Mouse (Mus musculus): ENCODE results near the gene Rbpjl. TPM values are rescaled to one million over a fixed set of nuclear protein-coding genes. Genes with fewer than 3 reads are reported as not detected.

Rbpjl gene
- total and polyA plus RNA-seq, 2 experiments: 0.18 TPM; not detected in 1

- Histone ChIP-seq H3K4me1 (ENCODE audit: control insufficient read depth, insufficient read depth, low read length) (peaks cover 10% of the 10 kb centered on the region; the same call in 1 of the 2 replicates), H3K4me3 (ENCODE audit: insufficient read depth, low read depth, low read length) (no peak overlapping the region), H3K36me3 (ENCODE audit: control insufficient read depth, insufficient read depth, low read length) (no peaks in the 10 kb centered on the region), H3K79me2 (ENCODE audit: control insufficient read depth, insufficient read depth, low read length) (peaks cover 3% of the 10 kb centered on the region; the same call in 1 of the 2 replicates), H3K9ac (ENCODE audit: low read depth, low read length) (no peak overlapping the region), H3K27ac (replicated peaks; ENCODE audit: insufficient read depth, low read depth, low read length) (no peak overlapping the region), H3K27me3 (ENCODE audit: control insufficient read depth, insufficient read depth, low read length) (no peaks in the 10 kb centered on the region)
- WGBS: 39% methylated on average over 13 of the region's 13 CpGs
- no peak for TF ChIP-seq CTCF (IDR thresholded peaks at IDR 0.05; ENCODE audit: low read depth, low read length)
- no peak for TF ChIP-seq POLR2A (IDR thresholded peaks at IDR 0.05; ENCODE audit: extremely low read depth, insufficient read depth, low read length)
- peak; percentile 4 for DNase-seq (ENCODE audit: extremely low read depth, low read depth, low spot score)
These were observed 41.8 kb upstream of the Rbpjl start for GRCm38 (mm10) chr2:164360974-164361657.

GRCm38 (mm10) chr2:164366947-164367346 lies 36.0 kb upstream of the Rbpjl start:
- no peak overlapping the region for H3K9ac ChIP-seq (ENCODE audit: low read depth, low read length)
- no peaks in the 10 kb centered on the region; the same call in 1 of the 2 replicates for H3K27me3 ChIP-seq (ENCODE audit: control insufficient read depth, insufficient read depth, low read length)
- TF ChIP-seq POLR2A (IDR thresholded peaks at IDR 0.05; ENCODE audit: extremely low read depth, insufficient read depth, low read length): no peak
- no peak for TF ChIP-seq CTCF (IDR thresholded peaks at IDR 0.05; ENCODE audit: low read depth, low read length)
- WGBS: 77% methylated on average over 3 of the region's 3 CpGs
- H3K36me3 ChIP-seq (ENCODE audit: control insufficient read depth, insufficient read depth, low read length): no peaks in the 10 kb centered on the region
- no peak overlapping the region for H3K27ac ChIP-seq (replicated peaks; ENCODE audit: insufficient read depth, low read depth, low read length)
- H3K4me3 ChIP-seq (ENCODE audit: insufficient read depth, low read depth, low read length): no peak overlapping the region
- no peak for DNase-seq (ENCODE audit: extremely low read depth, low read depth, low spot score)
- no peaks in the 10 kb centered on the region for H3K4me1 ChIP-seq (ENCODE audit: control insufficient read depth, insufficient read depth, low read length)
- peaks cover 3% of the 10 kb centered on the region; the same call in 1 of the 2 replicates for H3K79me2 ChIP-seq (ENCODE audit: control insufficient read depth, insufficient read depth, low read length)

GRCm38 (mm10) chr2:164368620-164369105 lies 34.3 kb upstream of the Rbpjl start:
- H3K27ac ChIP-seq (replicated peaks; ENCODE audit: insufficient read depth, low read depth, low read length): no peak overlapping the region
- no peaks in the 10 kb centered on the region for H3K36me3 ChIP-seq (ENCODE audit: control insufficient read depth, insufficient read depth, low read length)
- peaks cover 3% of the 10 kb centered on the region; the same call in 1 of the 2 replicates for H3K79me2 ChIP-seq (ENCODE audit: control insufficient read depth, insufficient read depth, low read length)
- no peak for TF ChIP-seq POLR2A (IDR thresholded peaks at IDR 0.05; ENCODE audit: extremely low read depth, insufficient read depth, low read length)
- TF ChIP-seq CTCF (IDR thresholded peaks at IDR 0.05; ENCODE audit: low read depth, low read length): no peak
- H3K27me3 ChIP-seq (ENCODE audit: control insufficient read depth, insufficient read depth, low read length): no peaks in the 10 kb centered on the region; the same call in 1 of the 2 replicates
- 57% methylated on average over 6 of the region's 6 CpGs for WGBS
- H3K9ac ChIP-seq (ENCODE audit: low read depth, low read length): no peak overlapping the region
- H3K4me1 ChIP-seq (ENCODE audit: control insufficient read depth, insufficient read depth, low read length): no peaks in the 10 kb centered on the region
- no peak overlapping the region for H3K4me3 ChIP-seq (ENCODE audit: insufficient read depth, low read depth, low read length)
- DNase-seq (ENCODE audit: extremely low read depth, low read depth, low spot score): peak; percentile 7

GRCm38 (mm10) chr2:164371371-164371770 lies 31.6 kb upstream of the Rbpjl start:
- no peak for DNase-seq (ENCODE audit: extremely low read depth, low read depth, low spot score)
- no peak overlapping the region for H3K4me3 ChIP-seq (ENCODE audit: insufficient read depth, low read depth, low read length)
- H3K79me2 ChIP-seq (ENCODE audit: control insufficient read depth, insufficient read depth, low read length): no peaks in the 10 kb centered on the region
- no peaks in the 10 kb centered on the region for H3K36me3 ChIP-seq (ENCODE audit: control insufficient read depth, insufficient read depth, low read length)
- no peak overlapping the region for H3K9ac ChIP-seq (ENCODE audit: low read depth, low read length)
- H3K27me3 ChIP-seq (ENCODE audit: control insufficient read depth, insufficient read depth, low read length): no peaks in the 10 kb centered on the region; the same call in 1 of the 2 replicates
- H3K27ac ChIP-seq (replicated peaks; ENCODE audit: insufficient read depth, low read depth, low read length): no peak overlapping the region
- no peaks in the 10 kb centered on the region for H3K4me1 ChIP-seq (ENCODE audit: control insufficient read depth, insufficient read depth, low read length)
- TF ChIP-seq POLR2A (IDR thresholded peaks at IDR 0.05; ENCODE audit: extremely low read depth, insufficient read depth, low read length): no peak
- no peak for TF ChIP-seq CTCF (IDR thresholded peaks at IDR 0.05; ENCODE audit: low read depth, low read length)
- WGBS: 77% methylated on average over 3 of the region's 3 CpGs

GRCm38 (mm10) chr2:164372408-164373053 lies 30.4 kb upstream of the Rbpjl start:
- Histone ChIP-seq H3K27ac (replicated peaks; ENCODE audit: insufficient read depth, low read depth, low read length) (no peak overlapping the region), H3K4me3 (ENCODE audit: insufficient read depth, low read depth, low read length) (no peak overlapping the region), H3K36me3 (ENCODE audit: control insufficient read depth, insufficient read depth, low read length) (no peaks in the 10 kb centered on the region), H3K4me1 (ENCODE audit: control insufficient read depth, insufficient read depth, low read length) (no peaks in the 10 kb centered on the region), H3K79me2 (ENCODE audit: control insufficient read depth, insufficient read depth, low read length) (no peaks in the 10 kb centered on the region), H3K27me3 (ENCODE audit: control insufficient read depth, insufficient read depth, low read length) (no peaks in the 10 kb centered on the region; the same call in 1 of the 2 replicates), H3K9ac (ENCODE audit: low read depth, low read length) (no peak overlapping the region)
- TF ChIP-seq POLR2A (IDR thresholded peaks at IDR 0.05; ENCODE audit: extremely low read depth, insufficient read depth, low read length) (no peak), CTCF (IDR thresholded peaks at IDR 0.05; ENCODE audit: low read depth, low read length) (no peak)
- no peak for DNase-seq (ENCODE audit: extremely low read depth, low read depth, low spot score)
- WGBS: 44% methylated on average over 3 of the region's 3 CpGs

Measured in liver, adult 2 months (tissue).